Mouse (Mus musculus) G1E (cell line): ENCODE data around the gene Pcca.

ENCODE experiments used
- CTCF ChIP-seq: IDR thresholded peaks from 2 replicates; pipeline ENCODE4 v1.5.1; 2012; ENCODE audit warnings: low read depth, low read length, inconsistent platforms, mixed read lengths
- GATA1 ChIP-seq: IDR thresholded peaks from 2 replicates; pipeline ENCODE4 v1.6.1; 2012; ENCODE audit warnings: borderline replicate concordance, low read length, inconsistent platforms, mixed read lengths
- POLR2AphosphoS5 ChIP-seq: IDR thresholded peaks from 2 replicates; pipeline ENCODE4 v1.6.1; 2012; ENCODE audit warnings: low read depth, low read length, inconsistent platforms; ENCODE audit not compliant: insufficient replicate concordance
- TAL1 ChIP-seq: conservative IDR thresholded peaks from 2 replicates; pipeline ENCODE4 v1.6.1; 2012; ENCODE audit warnings: low read depth, low read length, inconsistent platforms, mixed read lengths

DNA sequence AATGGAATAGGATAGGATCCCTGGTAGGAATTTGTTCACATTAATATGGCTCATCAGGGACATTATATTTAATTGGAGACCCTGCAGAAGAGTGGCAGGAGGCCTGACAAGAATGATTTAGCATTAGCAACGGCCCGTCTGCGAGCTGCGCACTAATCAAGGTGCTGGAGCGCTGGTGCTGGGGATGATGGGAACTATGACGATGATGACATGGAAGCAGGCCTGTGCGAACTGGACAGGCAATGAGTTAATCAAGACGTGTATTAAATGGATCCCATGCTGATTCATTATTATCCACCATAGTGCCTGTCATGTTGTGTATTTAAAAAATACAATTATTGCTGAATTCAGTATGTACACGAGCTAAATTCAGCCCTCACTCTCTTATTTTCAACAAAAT is 36.7 kb downstream of the Pcca start:
- no peak for TF ChIP-seq CTCF
- TF ChIP-seq GATA1, result no peak
- TF ChIP-seq POLR2AphosphoS5, result no peak
- TF ChIP-seq TAL1, result no peak
